Comparison of ENCODE assay signal across 12 mouse cellular contexts in the genomic region with DNA sequence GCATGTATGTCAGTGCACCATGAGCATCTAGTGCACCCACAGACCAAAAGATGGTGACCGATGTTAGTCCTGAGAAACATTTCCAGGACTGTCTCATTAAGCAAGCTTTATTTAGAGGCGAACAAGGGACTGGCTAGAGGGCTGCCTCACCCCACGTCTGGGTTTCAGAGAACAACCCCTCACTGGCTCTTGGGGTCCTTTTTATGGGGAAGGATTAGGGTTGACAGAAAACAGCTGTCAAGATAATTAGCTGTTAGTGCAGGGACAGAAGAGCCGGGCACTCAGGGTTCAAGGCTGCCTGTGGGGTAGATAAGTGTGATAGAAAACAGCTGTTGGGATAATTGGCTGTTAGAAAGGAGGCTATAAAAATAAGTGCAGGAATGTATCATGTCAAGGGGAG. TPM values are rescaled to one million over a fixed set of nuclear protein-coding genes. Genes with fewer than 3 reads are reported as not detected.
DNase-seq lines count a peak whose midpoint lies in the region; ATAC-seq and TF ChIP-seq lines count a peak whose summit lies in the region.
"Had no signal": no experiment of that assay in that cellular context is flagged by ENCODE, and none has a peak within 500 bp of the region (broad histone marks: within the 10 kb centered on the region; RNA-seq: fewer than 3 reads in every experiment).

No protein-coding gene starts in this region.

- no peaks in the 10 kb centered on the region for H3K9me3 ChIP-seq in kidney, embryonic 14.5 days (ENCODE audit: control insufficient read depth, low read length)
- no peaks in the 10 kb centered on the region for H3K9me3 ChIP-seq in embryonic facial prominence, embryonic 12.5 days
- no peaks in the 10 kb centered on the region for H3K9me3 ChIP-seq in limb, embryonic 14.5 days (ENCODE audit: control insufficient read depth, low read length)
- H3K9me3 ChIP-seq: embryonic facial prominence, embryonic 13.5 days had no signal

- peaks cover 10% of the 10 kb centered on the region for H3K4me1 ChIP-seq in kidney, embryonic 14.5 days (ENCODE audit: control insufficient read depth, insufficient read depth, low read length)
- H3K4me1 ChIP-seq in embryonic facial prominence, embryonic 12.5 days = peaks cover 15% of the 10 kb centered on the region
- H3K4me1 ChIP-seq in limb, embryonic 14.5 days (ENCODE audit: control insufficient read depth, insufficient read depth, low read length) = peaks cover 7% of the 10 kb centered on the region; the same call in 1 of the 2 replicates

- 13% methylated on average over 4 of the region's 4 CpGs for WGBS in kidney, embryonic 14.5 days
- 9% methylated on average over 4 of the region's 4 CpGs for WGBS in embryonic facial prominence, embryonic 12.5 days
- WGBS in limb, embryonic 14.5 days = 4% methylated on average over 4 of the region's 4 CpGs

- no peaks in the 10 kb centered on the region for H3K36me3 ChIP-seq in kidney, embryonic 14.5 days (ENCODE audit: control insufficient read depth, insufficient read depth, low read length)
- H3K36me3 ChIP-seq in embryonic facial prominence, embryonic 12.5 days = no peaks in the 10 kb centered on the region
- no peaks in the 10 kb centered on the region for H3K36me3 ChIP-seq in limb, embryonic 14.5 days (ENCODE audit: control insufficient read depth, insufficient read depth, low read length)
- H3K36me3 ChIP-seq: embryonic facial prominence, embryonic 13.5 days had no signal

- peak; percentile 95 for ATAC-seq in kidney, embryonic 14.5 days (ENCODE audit: low FRiP score, low TSS enrichment)
- peak; percentile 60; the same call in 1 of the 2 replicates for ATAC-seq in embryonic facial prominence, embryonic 12.5 days (ENCODE audit: insufficient number of reproducible peaks, insufficient read depth, low FRiP score, low TSS enrichment)
- ATAC-seq in limb, embryonic 14.5 days (ENCODE audit: low FRiP score, low read depth) = peak; percentile 71
- ATAC-seq: forebrain, embryonic 16.5 days had no signal

- peak overlapping the region; percentile 62; the same call in 1 of the 2 replicates for H3K27ac ChIP-seq in kidney, embryonic 14.5 days (ENCODE audit: low read depth, low read length)
- no peak overlapping the region for H3K27ac ChIP-seq in embryonic facial prominence, embryonic 12.5 days
- H3K27ac ChIP-seq in limb, embryonic 14.5 days (replicated peaks; ENCODE audit: low read depth, low read length) = no peak overlapping the region
- H3K27ac ChIP-seq: embryonic facial prominence, embryonic 13.5 days had no signal

- no peak for DNase-seq in kidney, adult 18-20 months
- DNase-seq in embryo, embryonic 10.5 days (ENCODE audit: low spot score) = peak; percentile 76
- peak; percentile 43 for DNase-seq in limb, embryonic 14.5 days (ENCODE audit: low spot score)
- DNase-seq in layer of hippocampus, postnatal 25 days (ENCODE audit: extremely low spot score in 1 of 2, low spot score in 1 of 2) = no peak
- DNase-seq in right cerebral cortex, adult 18-20 months = no peak
- DNase-seq: adrenal gland, postnatal 25 days; cerebellum, adult 11 months had no signal

- no peak for TF ChIP-seq POLR2A in limb, embryonic 14.5 days (IDR thresholded peaks at IDR 0.05; ENCODE audit: borderline replicate concordance, extremely low read depth, insufficient read depth, insufficient read length)

- no peak overlapping the region for H3K9ac ChIP-seq in kidney, embryonic 14.5 days (ENCODE audit: low read depth, low read length)
- no peak overlapping the region for H3K9ac ChIP-seq in embryonic facial prominence, embryonic 12.5 days
- no peak overlapping the region for H3K9ac ChIP-seq in limb, embryonic 14.5 days (ENCODE audit: low read depth, low read length, severe bottlenecking)
- H3K9ac ChIP-seq: embryonic facial prominence, embryonic 13.5 days had no signal

- H3K4me3 ChIP-seq in kidney, embryonic 14.5 days (ENCODE audit: low read length) = no peak overlapping the region
- H3K4me3 ChIP-seq in embryonic facial prominence, embryonic 12.5 days = no peak overlapping the region
- no peak overlapping the region for H3K4me3 ChIP-seq in limb, embryonic 14.5 days (replicated peaks; ENCODE audit: low read length)
- H3K4me3 ChIP-seq: embryonic facial prominence, embryonic 13.5 days had no signal

- no peaks in the 10 kb centered on the region for H3K27me3 ChIP-seq in kidney, embryonic 14.5 days (ENCODE audit: control insufficient read depth, insufficient read depth, low read length)
- H3K27me3 ChIP-seq in embryonic facial prominence, embryonic 12.5 days = no peaks in the 10 kb centered on the region
- H3K27me3 ChIP-seq in limb, embryonic 14.5 days (ENCODE audit: control insufficient read depth, insufficient read depth, low read length) = no peaks in the 10 kb centered on the region
- H3K27me3 ChIP-seq: CH12.LX; embryonic facial prominence, embryonic 13.5 days had no signal

- no peak overlapping the region for H3K4me2 ChIP-seq in kidney, embryonic 14.5 days (replicated peaks; ENCODE audit: low read depth, low read length)
- no peak overlapping the region for H3K4me2 ChIP-seq in embryonic facial prominence, embryonic 12.5 days (replicated peaks)
- no peak overlapping the region for H3K4me2 ChIP-seq in limb, embryonic 14.5 days (replicated peaks; ENCODE audit: low read depth, low read length, severe bottlenecking)
- H3K4me2 ChIP-seq: embryonic facial prominence, embryonic 13.5 days had no signal

RNA-seq across cellular contexts. Expression of gene Tmem11, which starts 16.8 kb away (rescaled TPM):
- 72.8 and 72.9 TPM in 2 replicates for polyA plus RNA-seq in kidney, embryonic 14.5 days (2014; fragmentation: Nextera tagmentation; extraction: Ambion mirVana)
- polyA plus RNA-seq in embryonic facial prominence, embryonic 12.5 days (2016; fragmentation: Nextera tagmentation; extraction: Ambion mirVana) = 55.2 and 59.3 TPM in 2 replicates
- polyA plus RNA-seq in limb, embryonic 14.5 days (2012; rRNA removed) = 82.5 and 88.5 TPM in 2 replicates
- polyA plus RNA-seq in limb, embryonic 14.5 days (2014; fragmentation: Nextera tagmentation; extraction: Ambion mirVana) = 67.7 and 70.7 TPM in 2 replicates
- total RNA-seq in layer of hippocampus, postnatal 25 days (2021) = 10 to 100 TPM; 24.9 to 29.7 TPM

RNA-seq across cellular contexts. Expression of gene Natd1, which starts 18.6 kb away (rescaled TPM):
- 15.7 and 25.0 TPM in 2 replicates for polyA plus RNA-seq in kidney, embryonic 14.5 days (2014; fragmentation: Nextera tagmentation; extraction: Ambion mirVana)
- polyA plus RNA-seq in embryonic facial prominence, embryonic 12.5 days (2016; fragmentation: Nextera tagmentation; extraction: Ambion mirVana) = 20.0 and 20.4 TPM in 2 replicates
- polyA plus RNA-seq in limb, embryonic 14.5 days (2012; rRNA removed) = 25.5 and 36.0 TPM in 2 replicates
- 21.6 and 23.7 TPM in 2 replicates for polyA plus RNA-seq in limb, embryonic 14.5 days (2014; fragmentation: Nextera tagmentation; extraction: Ambion mirVana)
- total RNA-seq in layer of hippocampus, postnatal 25 days (2021) = 10 to 100 TPM; 12.7 to 12.9 TPM

RNA-seq across cellular contexts. Expression of gene Map2k3, which starts 35.9 kb away (rescaled TPM):
- polyA plus RNA-seq in kidney, embryonic 14.5 days (2014; fragmentation: Nextera tagmentation; extraction: Ambion mirVana) = 69.0 and 106 TPM in 2 replicates
- 89.4 and 92.9 TPM in 2 replicates for polyA plus RNA-seq in embryonic facial prominence, embryonic 12.5 days (2016; fragmentation: Nextera tagmentation; extraction: Ambion mirVana)
- 34.3 and 52.1 TPM in 2 replicates for polyA plus RNA-seq in limb, embryonic 14.5 days (2012; rRNA removed)
- 76.4 and 83.1 TPM in 2 replicates for polyA plus RNA-seq in limb, embryonic 14.5 days (2014; fragmentation: Nextera tagmentation; extraction: Ambion mirVana)
- 10 to 100 TPM; 12.4 to 13.4 TPM for total RNA-seq in layer of hippocampus, postnatal 25 days (2021)

Comparison
In these comparisons a context has a peak if more than half of its experiments do, and no peak if none do; other contexts are left out.
1. DNase-seq: peak in embryo, embryonic 10.5 days (single experiment) and limb, embryonic 14.5 days (single experiment); none in kidney, adult 18-20 months (single experiment), layer of hippocampus, postnatal 25 days (0 of 2) and right cerebral cortex, adult 18-20 months (single experiment).
2. Peak in every context shown above with its lines, with median percentiles within 50 percentile points of each other: ATAC-seq.